Mouse (Mus musculus) inflammation-experienced regulatory T-cells, adult 6 months (primary cell): ENCODE results near the gene Lrrc19. TPM values are rescaled to one million over a fixed set of nuclear protein-coding genes. Genes with fewer than 3 reads are reported as not detected.
A peak's percentile ranks its signal among the peaks of the same experiment; 100 is the strongest.
"Not testable (repeated sequence)": the region's sequence is repeated elsewhere in the genome, so short reads cannot be mapped to it uniquely, and the experiment has no call there.

Experiments
- ATAC-seq: one replicate; pipeline ENCODE4 v1.8.0; 2017
- polyA plus RNA-seq, 3 experiments: library from polyadenylated mRNA; unstranded; fragments of 100-300 nt; shearing (Covaris generic); gene quantifications; one replicate each; pipeline ENCODE4 v1.2.1; 2017

The Lrrc19 gene
- polyA plus RNA-seq, result under 1 TPM in 2 of 3 experiments, not detected in 1; 0.12 to 0.13 TPM

- no peak for ATAC-seq
These were observed at the start of gene Lrrc19 for GRCm38 (mm10) chr4:94649920-94650319. Gene Lrrc19 (minus strand): TSS chr4:94650144.

GRCm38 (mm10) chr4:94696368-94696767 lies 46.4 kb upstream of the Lrrc19 start:
- no peak for ATAC-seq

GRCm38 (mm10) chr4:94692175-94692574 lies 42.2 kb upstream of the Lrrc19 start:
- ATAC-seq, result no peak

- ATAC-seq, result no peak
These were observed 41.1 kb upstream of the Lrrc19 start for GRCm38 (mm10) chr4:94691078-94691477.

GRCm38 (mm10) chr4:94689804-94690203 lies 39.9 kb upstream of the Lrrc19 start:
- ATAC-seq, result not testable (repeated sequence)

GRCm38 (mm10) chr4:94683305-94683704 lies 33.4 kb upstream of the Lrrc19 start:
- no peak for ATAC-seq

- no peak for ATAC-seq
These were observed 32.1 kb upstream of the Lrrc19 start for GRCm38 (mm10) chr4:94682029-94682428.

- ATAC-seq, result no peak
These were observed 31.2 kb upstream of the Lrrc19 start for GRCm38 (mm10) chr4:94681181-94681580.

- ATAC-seq, result no peak
These were observed 30.7 kb upstream of the Lrrc19 start for GRCm38 (mm10) chr4:94680662-94681061.

GRCm38 (mm10) chr4:94669718-94670117 lies 19.8 kb upstream of the Lrrc19 start:
- ATAC-seq, result no peak

GRCm38 (mm10) chr4:94650426-94651175 lies 657 bp upstream of the Lrrc19 start:
- not testable (repeated sequence) for ATAC-seq

GRCm38 (mm10) chr4:94643141-94643540 lies 6.8 kb downstream of the Lrrc19 start:
- no peak for ATAC-seq

- no peak for ATAC-seq
These were observed 29.9 kb downstream of the Lrrc19 start for GRCm38 (mm10) chr4:94620077-94620476.

GRCm38 (mm10) chr4:94614627-94615006 lies 35.3 kb downstream of the Lrrc19 start:
- ATAC-seq, result no peak

- ATAC-seq, result peak; percentile 99
These were observed 35.8 kb downstream of the Lrrc19 start, which contains the start of gene Ift74 for GRCm38 (mm10) chr4:94613972-94614626. Gene Ift74 (plus strand): TSS chr4:94614491.

- no peak for ATAC-seq
These were observed 39.6 kb downstream of the Lrrc19 start for GRCm38 (mm10) chr4:94610339-94610738.

GRCm38 (mm10) chr4:94605591-94605990 lies 44.4 kb downstream of the Lrrc19 start:
- ATAC-seq, result no peak

GRCm38 (mm10) chr4:94604452-94605019 lies 45.4 kb downstream of the Lrrc19 start:
- no peak for ATAC-seq

GRCm38 (mm10) chr4:94603031-94603629 lies 46.8 kb downstream of the Lrrc19 start, which contains the start of gene Plaa:
Gene Plaa (minus strand): TSS chr4:94603244.
- ATAC-seq, result peak; percentile 96

GRCm38 (mm10) chr4:94602496-94603030 lies 47.4 kb downstream of the Lrrc19 start:
- peak; percentile 11 for ATAC-seq

- ATAC-seq, result no peak
These were observed 48.5 kb downstream of the Lrrc19 start for GRCm38 (mm10) chr4:94601395-94601794.

GRCm38 (mm10) chr4:94592709-94593108 lies 57.2 kb downstream of the Lrrc19 start:
- no peak for ATAC-seq
